Mouse (Mus musculus) spleen, postnatal 4 days (tissue): Measurements from ENCODE around the gene Wfikkn2.

Experiments
- DNase-seq, 2 experiments: peaks; one replicate each; pipeline ENCODE4 v3.0.0; 2022; ENCODE audit warnings: low spot score in 2 of 2

The Wfikkn2 gene

GRCm38 (mm10) chr11:94261585-94262370, 16.0 kb upstream of the Wfikkn2 start:
- peak in 1 of 2 experiments; percentile 27 for DNase-seq

- no peak for DNase-seq
These were observed 14.0 kb upstream of the Wfikkn2 start for GRCm38 (mm10) chr11:94259814-94260213.

DNA sequence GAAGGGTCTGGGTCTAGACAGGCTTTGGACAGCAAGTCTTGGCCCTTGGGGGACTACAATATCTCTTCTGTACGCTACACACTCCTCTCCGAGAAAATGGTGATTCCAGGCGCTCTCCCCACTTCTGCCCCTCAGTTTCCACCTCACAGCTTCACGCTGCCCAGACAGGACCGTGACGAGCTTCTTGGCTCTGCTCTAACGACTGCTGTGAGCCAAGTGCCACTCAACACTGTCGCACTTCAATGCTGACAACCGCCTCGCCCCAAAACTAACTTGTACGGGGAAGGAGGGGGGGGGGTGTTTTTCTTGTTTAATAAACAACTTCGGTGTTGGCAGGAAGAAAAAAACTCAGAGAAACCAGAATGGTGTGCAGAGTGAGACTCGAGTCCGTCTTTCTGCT, 12.2 kb upstream of the Wfikkn2 start:
- DNase-seq: no peak

DNA sequence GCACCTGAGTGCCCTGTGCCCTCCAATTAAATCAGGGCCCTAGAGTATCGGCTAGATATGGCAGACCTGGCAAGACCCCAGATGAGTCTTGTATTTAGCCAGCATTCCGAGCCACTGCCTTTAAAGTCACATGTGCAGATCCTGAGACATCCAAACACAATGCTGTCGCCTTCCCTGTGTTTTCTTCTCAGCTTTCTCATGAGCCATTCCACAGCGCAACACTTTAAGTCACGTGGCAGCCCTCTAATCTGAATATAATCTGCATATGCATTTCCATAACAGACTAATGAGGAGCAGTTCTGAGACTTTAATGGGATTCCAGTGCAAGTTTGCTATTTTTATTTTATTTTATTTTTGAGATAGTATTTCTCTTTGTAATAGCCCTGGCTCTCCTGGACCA, 9.9 kb upstream of the Wfikkn2 start:
- DNase-seq: no peak

DNA sequence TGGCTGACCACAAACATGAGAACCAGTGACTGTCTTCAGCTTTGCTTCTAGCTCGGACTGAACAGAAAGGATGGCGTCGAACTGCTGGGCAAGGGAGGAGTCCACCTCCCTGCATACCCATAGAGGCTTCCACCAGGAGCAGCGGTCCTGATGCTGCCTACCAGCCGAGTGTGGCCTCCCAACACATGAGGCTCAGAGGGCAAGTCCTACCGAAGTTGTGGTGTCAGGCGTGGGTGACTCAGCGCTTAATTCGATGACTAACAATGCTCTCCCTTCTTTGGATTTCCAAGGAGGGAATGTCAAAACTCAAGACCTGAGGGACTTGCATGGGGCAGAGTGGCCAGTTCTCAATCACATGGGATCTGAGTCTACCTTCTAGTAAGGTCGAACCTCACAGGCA, 7.9 kb upstream of the Wfikkn2 start:
- no peak for DNase-seq

DNA sequence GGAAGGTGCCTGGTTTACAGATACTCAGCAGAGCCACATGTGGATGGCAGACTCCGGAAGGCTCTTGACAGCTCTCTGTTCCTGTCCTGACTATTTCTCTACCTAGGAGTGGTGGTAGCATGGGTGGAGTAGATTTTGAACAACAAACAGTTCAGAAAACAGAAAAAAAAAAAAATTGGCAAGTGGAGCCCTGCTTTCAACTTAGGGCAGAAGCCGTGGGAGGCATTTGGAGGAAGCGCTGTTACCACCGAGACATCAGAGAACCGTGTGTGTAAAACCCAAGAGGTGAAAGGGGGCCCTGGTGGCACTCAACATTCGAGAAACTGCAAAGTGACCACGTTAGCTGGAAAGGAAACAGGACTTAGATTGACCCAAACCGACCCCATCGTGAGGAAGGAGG, 7.4 kb upstream of the Wfikkn2 start:
- DNase-seq: no peak

- no peak for DNase-seq
These were observed 920 bp upstream of the Wfikkn2 start for GRCm38 (mm10) chr11:94246789-94247061.

DNA sequence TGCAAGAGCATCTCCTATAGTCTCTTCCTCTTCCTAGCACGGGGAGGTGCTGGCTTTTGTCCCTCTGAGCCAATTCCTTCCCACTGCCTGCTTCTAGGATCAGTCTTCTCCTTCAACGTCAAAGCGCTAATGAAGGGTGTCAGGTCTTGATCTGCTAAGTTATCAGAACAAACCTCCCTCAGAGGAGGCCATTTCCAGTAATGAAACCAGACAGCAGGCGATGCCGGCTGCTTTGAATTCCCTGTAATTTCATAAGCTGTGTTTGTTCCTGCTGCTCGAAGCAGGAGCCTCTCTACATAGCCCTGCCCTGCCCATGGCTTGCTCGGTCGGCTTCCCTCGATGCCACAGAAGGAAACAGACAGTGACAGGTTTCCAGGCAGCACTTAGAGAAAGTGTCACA, 1.4 kb downstream of the Wfikkn2 start:
- no peak for DNase-seq

GRCm38 (mm10) chr11:94243422-94244180, 2.2 kb downstream of the Wfikkn2 start:
- DNase-seq: peak in 1 of 2 experiments; percentile 61

GRCm38 (mm10) chr11:94242760-94243421, 2.9 kb downstream of the Wfikkn2 start:
- DNase-seq: peak in 1 of 2 experiments; percentile 61

DNA sequence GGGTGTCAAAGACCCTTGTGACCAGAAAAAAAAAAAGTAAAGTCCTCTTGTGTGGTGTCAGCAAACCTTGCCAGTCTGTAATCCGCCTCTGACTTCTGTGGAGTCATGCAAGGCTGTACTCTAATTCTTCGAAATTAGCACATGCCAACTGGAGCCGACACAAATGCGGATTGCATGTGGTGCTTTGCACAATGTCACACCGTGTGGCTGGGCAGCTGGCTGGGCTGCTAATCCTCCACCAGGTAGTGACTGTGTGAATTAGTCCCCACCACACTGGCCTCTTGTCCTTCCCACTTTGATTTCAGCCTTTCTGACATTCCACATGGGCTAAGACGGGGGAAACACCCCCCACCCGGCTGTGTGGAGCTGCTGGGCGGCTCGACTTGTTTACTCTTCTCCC, 6.1 kb downstream of the Wfikkn2 start:
- DNase-seq: peak in 1 of 2 experiments; percentile 57

GRCm38 (mm10) chr11:94238786-94239185, 7.0 kb downstream of the Wfikkn2 start:
- DNase-seq: peak in 1 of 2 experiments; percentile 56

DNA sequence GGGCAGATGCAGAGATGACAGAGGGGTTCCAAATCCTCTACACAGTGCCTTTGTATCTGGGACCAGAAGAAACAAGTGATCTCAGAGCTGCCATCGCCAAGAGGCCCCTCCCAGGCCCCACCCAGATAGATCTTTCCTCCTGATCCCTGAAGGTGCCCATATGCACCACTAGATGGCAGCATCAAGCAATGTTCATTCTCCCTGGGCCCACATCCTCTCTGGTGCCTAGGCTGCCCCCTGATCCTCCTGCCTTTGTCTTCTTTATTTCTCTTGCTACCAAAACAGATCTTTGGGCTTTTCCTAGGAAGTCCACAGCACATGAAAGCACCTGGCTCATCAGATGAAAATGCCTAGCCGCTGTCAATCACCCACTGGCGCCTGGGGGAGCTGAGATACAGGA, 9.7 kb downstream of the Wfikkn2 start:
- peak; percentile 55 to 79 for DNase-seq

- peak in 1 of 2 experiments; percentile 56 for DNase-seq
These were observed 10.9 kb downstream of the Wfikkn2 start for GRCm38 (mm10) chr11:94234857-94235256.

- DNase-seq: peak in 1 of 2 experiments; percentile 57
These were observed 11.4 kb downstream of the Wfikkn2 start for GRCm38 (mm10) chr11:94234380-94234779.

DNA sequence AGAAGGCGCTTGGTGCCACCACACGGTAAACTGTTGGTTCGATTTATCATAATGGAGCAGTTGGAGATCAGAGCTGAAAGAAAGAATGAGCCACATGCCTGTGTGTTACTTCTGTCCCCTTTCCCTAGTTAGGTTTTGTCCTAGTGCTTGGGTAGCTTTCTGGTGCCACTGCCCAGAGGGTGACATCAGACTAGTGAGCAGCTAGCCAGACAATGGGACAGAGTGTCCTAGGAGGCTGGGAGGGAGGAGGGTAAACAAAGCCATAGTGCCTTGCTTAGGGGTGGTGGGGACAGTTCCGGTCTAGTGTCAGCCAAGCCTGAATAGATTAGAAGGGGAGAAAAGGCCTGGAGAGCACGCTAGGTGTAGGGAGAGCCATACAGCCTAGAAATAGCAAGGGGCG, 12.4 kb downstream of the Wfikkn2 start:
- DNase-seq: no peak

DNA sequence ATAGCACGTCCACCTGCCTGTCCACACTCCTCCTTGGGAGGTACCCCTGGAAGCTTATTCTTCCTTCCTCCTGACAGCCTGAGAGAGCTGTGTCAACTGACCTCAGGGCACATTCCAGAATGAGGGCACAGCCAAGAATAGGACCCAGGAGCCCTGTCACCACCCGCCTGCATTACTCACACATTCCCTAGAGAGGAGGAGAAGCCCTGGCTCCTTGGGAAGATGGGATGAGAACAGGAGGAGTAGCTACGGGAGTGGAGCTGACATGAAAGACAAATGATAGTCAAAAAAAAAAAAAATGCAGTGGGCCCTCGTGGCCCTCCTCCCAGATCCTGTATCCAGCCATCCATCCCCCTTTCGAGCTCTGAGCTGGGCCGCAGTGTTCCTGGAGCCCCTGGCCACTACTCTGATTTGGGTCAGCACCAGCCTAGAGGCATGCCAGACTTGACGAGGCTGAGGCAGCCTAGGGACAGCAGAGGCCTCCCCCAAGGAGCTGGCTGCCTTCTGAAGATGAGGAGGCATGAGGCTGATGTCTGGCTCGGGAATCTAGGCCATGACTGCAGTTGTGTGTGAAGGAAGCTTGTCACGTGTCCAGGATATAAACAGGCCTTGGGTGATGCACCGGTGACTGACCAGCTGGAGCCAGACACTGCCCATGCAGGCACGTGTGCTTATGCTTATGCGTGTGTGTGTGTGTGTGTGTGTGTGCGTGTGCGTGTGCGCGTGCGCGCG, 13.8 kb downstream of the Wfikkn2 start:
- no peak for DNase-seq

GRCm38 (mm10) chr11:94230244-94230643, 15.6 kb downstream of the Wfikkn2 start:
- no peak for DNase-seq

DNA sequence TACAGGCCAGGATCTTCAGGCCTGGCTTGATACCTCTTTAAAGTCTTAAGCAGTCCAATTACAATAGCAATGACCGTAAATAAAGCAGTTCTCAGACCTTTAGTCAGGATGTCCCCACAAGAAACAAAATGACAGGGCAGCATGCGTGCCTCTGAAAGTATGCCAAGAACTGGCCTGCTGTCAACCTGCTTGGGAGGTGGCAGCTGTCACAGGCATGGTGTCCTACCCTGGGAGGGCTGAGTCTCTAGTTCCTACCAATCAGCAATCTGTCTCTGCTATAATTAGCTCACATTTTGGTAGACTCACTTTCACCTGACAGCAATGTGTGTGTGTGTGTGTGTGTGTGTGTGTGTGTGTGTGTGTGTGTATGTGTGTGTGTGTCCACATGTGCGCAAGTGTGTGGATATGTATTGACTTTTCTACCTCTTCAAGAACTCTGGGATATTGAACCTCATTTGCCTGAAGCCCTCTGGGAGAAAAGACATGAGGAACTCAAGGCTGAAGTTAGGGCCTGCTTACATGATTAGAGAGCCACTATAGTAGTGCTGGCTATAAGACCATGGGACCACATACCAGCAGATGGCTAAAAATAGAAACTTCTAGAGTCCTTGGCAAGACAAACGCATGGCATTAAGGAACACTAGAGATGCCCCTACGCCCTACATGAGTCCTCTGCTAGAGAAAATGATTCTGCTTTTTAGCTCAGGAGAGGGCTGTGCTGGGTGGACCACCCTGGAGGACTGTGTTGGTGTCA, 16.4 kb downstream of the Wfikkn2 start:
- no peak for DNase-seq

DNA sequence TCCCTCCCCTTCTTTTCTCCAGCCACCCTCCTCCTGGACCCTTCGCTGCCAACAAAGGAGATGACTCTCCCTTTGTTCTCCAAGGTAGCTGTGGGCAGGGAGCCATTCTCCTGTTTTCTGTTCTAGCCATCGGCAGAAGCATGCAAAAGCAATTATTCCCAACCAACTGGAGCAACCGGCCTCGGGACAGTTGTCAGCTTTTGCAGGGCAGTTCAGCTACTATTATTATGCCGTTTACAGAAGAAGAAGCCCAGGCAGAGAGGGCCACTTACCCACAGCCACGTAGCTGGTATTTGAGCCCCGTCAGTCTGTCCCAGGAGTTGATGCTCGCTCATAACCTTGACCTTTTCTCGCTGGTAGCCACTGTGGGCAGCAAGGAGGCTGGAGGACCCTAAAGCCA, 17.4 kb downstream of the Wfikkn2 start:
- no peak for DNase-seq

DNA sequence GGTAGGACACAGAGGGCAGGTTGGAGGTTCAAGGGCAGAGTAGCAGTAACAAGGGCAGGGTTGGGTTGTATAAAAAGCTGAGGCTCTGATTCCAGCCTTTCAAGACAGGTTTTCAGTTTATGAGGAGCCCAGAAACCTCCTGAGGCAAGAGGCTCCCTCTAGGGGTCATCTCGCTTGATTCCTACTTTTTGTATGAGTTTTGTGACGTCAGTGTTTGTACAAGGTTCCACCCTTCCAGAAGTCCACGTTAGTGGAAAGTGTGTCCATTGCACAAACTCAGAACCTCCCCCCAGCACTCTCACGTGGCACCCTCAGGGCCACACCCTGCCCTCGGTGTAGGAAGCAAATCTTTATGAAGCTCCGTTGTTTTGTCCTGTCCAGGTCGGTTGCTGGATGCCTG, 19.8 kb downstream of the Wfikkn2 start:
- no peak for DNase-seq
